Mouse (Mus musculus) myocyte (in vitro differentiated cells): ENCODE measurements around the gene Bri3.

Experiments
- CEBPB ChIP-seq: IDR thresholded peaks from 2 replicates; pipeline ENCODE4 v1.6.1; 2011; ENCODE audit warnings: mild to moderate bottlenecking, moderate library complexity; ENCODE audit not compliant: poor library complexity, insufficient read depth, severe bottlenecking
- E2F4 ChIP-seq: IDR thresholded peaks from one replicate; pipeline ENCODE4 v1.6.1; 2011; ENCODE audit warnings: mild to moderate bottlenecking, control low read depth, moderate library complexity; ENCODE audit not compliant: insufficient read depth
- MAX ChIP-seq: IDR thresholded peaks from one replicate; pipeline ENCODE4 v1.6.1; 2011; ENCODE audit warnings: low read depth, mild to moderate bottlenecking, control low read depth
- MYOD1 ChIP-seq, 3 experiments: IDR thresholded peaks; one replicate each; pipeline ENCODE4 v1.6.1; 2011; ENCODE audit warnings: control low read depth in 2 of 3, low read depth in 2 of 3, mild to moderate bottlenecking in 2 of 3, moderate library complexity in 1 of 3; ENCODE audit not compliant: insufficient read length in 2 of 3, control insufficient read depth in 1 of 3
- MYOG ChIP-seq, 3 experiments: IDR thresholded peaks; one replicate each; pipeline ENCODE4 v1.6.1; 2011; ENCODE audit warnings: control low read depth in 2 of 3, low read depth in 2 of 3, mild to moderate bottlenecking in 2 of 3; ENCODE audit not compliant: insufficient read length in 2 of 3, control insufficient read depth in 1 of 3, insufficient read depth in 1 of 3
- POLR2A ChIP-seq: IDR thresholded peaks from one replicate; pipeline ENCODE4 v1.6.1; 2011; ENCODE audit warnings: low read depth, mild to moderate bottlenecking, control low read depth, moderate library complexity; ENCODE audit not compliant: insufficient read length
- POLR2AphosphoS2 ChIP-seq: IDR thresholded peaks from one replicate; pipeline ENCODE4 v1.6.1; 2011; ENCODE audit warnings: low read depth, control low read depth; ENCODE audit not compliant: insufficient read length
- REST ChIP-seq: IDR thresholded peaks from one replicate; pipeline ENCODE4 v1.6.1; 2011; ENCODE audit warnings: mild to moderate bottlenecking, control low read depth, moderate library complexity; ENCODE audit not compliant: insufficient read depth, insufficient read length
- SRF ChIP-seq: IDR thresholded peaks from one replicate; pipeline ENCODE4 v1.6.1; 2011; ENCODE audit warnings: low read depth; ENCODE audit not compliant: control insufficient read depth, insufficient read length
- TCF12 ChIP-seq: IDR thresholded peaks from one replicate; pipeline ENCODE4 v1.6.1; 2011; ENCODE audit warnings: mild to moderate bottlenecking, control low read depth; ENCODE audit not compliant: poor library complexity, insufficient read depth, severe bottlenecking
- TCF3 ChIP-seq: IDR thresholded peaks from one replicate; pipeline ENCODE4 v1.6.1; 2011; ENCODE audit warnings: low read depth, control low read depth; ENCODE audit not compliant: insufficient read length
- USF1 ChIP-seq: IDR thresholded peaks from one replicate; pipeline ENCODE4 v1.6.1; 2011; ENCODE audit warnings: low read depth, mild to moderate bottlenecking, control low read depth, moderate library complexity

GRCm38 (mm10) chr5:144288391-144288790, 44.2 kb downstream of the Bri3 start:
- TF ChIP-seq POLR2A (no peak), TCF12 (no peak), MYOD1 (IDR thresholded peaks at IDR 0.05; ENCODE audit: control insufficient read depth in 1 of 3, insufficient read length in 2 of 3, low read depth in 2 of 3) (no peak), MAX (no peak), E2F4 (no peak), CEBPB (no peak), POLR2AphosphoS2 (peak; percentile 43), TCF3 (no peak), MYOG (IDR thresholded peaks at IDR 0.05; ENCODE audit: control insufficient read depth in 1 of 3, insufficient read depth in 1 of 3, insufficient read length in 2 of 3, low read depth in 2 of 3) (no peak), USF1 (no peak), REST (no peak), SRF (no peak)
